Mouse (Mus musculus) lung, postnatal 0 days (tissue): ENCODE results near the gene Slc16a11.

Source experiments
- CTCF ChIP-seq: IDR thresholded peaks from 2 replicates; pipeline ENCODE4 v1.5.1; 2016; ENCODE audit warnings: antibody characterized with exemption, mild to moderate bottlenecking
- EP300 ChIP-seq: IDR thresholded peaks from 2 replicates; pipeline ENCODE4 v1.6.1; 2016; ENCODE audit warnings: antibody characterized with exemption, mild to moderate bottlenecking, control low read depth

DNA sequence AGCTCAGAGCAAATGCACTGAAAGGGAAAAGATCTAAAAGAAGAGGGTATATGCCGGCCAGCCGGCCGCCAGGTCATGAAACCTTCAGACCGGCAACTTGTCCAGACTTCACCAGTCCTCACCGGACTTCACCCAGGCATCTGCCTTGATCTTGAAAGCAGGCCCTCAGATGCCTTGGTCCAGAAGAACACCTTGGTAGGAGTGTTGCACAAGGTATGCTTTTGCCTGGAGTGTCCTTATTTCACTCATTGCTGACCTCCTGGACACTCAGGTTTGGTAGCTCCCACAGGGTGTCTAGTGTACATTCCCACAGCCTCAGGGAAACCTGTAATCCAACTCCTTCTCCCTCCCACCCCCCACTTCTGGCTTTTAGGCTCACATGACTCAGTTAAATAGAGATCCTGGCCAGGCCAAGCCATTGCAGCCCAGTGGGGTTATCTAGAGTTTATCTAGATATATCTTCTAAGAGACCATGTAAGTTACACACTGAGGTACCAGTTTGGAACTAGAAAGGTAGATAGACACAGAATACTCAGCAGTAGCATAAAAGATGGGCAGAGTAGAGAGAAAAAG lies 12.4 kb upstream of the Slc16a11 start:
- TF ChIP-seq CTCF (no peak), EP300 (no peak)
